Mouse (Mus musculus): ENCODE results near the gene Atp5e. TPM values are rescaled to one million over a fixed set of nuclear protein-coding genes. Genes with fewer than 3 reads are reported as not detected.

Gene Atp5e
- 100 to 1,000 TPM; 367 to 390 TPM for polyA plus RNA-seq (2017; shearing (Covaris generic))

GRCm38 (mm10) chr2:174463789-174464523, at the start of gene Atp5e:
TSS of gene Atp5e (minus strand) at chr2:174464105.

DNA sequence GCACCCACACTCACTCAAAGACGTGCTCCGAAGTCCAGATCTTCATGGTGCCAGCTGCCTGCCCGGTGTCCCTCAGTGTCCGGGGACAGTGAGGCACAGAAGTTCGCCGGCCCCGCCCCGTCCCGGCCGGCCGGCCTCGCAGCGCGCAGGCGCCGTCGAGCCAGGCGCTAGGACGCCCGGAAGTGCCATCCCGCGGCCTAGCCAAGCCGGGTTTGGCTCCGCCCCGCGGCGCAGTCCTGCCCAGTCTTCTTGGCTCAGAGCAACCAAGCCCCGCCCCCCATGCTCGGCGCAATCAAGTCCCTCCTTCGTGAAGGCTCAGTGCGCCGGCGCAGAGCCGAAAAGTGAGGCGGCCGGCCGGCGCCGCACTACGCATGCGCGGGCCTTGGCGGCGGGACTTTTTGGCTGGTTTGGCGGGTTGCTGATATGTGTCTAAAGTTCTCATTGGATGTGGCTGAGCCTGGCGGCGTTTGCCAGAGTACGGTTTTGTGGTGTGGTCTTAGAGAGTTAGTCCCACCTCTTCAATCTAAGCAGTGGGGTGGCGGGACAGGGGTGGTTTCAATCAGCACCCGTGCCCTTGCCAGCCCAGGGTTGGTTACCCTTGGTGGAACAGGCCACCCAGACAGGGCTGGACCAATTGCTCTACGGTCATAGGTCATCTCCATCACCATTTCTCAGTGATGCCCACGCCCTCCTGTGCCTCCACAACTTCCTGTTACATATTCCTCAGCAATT, 9.1 kb upstream of the Atp5e start, which contains the start of gene Prelid3b:
Prelid3b (minus strand) TSS at position 264 of the 732 bp plus-strand sequence.

GRCm38 (mm10) chr2:174450353-174450752, 13.6 kb downstream of the Atp5e start, which contains the start of gene Tubb1:
TSS of gene Tubb1 (plus strand) at chr2:174450695.

DNA sequence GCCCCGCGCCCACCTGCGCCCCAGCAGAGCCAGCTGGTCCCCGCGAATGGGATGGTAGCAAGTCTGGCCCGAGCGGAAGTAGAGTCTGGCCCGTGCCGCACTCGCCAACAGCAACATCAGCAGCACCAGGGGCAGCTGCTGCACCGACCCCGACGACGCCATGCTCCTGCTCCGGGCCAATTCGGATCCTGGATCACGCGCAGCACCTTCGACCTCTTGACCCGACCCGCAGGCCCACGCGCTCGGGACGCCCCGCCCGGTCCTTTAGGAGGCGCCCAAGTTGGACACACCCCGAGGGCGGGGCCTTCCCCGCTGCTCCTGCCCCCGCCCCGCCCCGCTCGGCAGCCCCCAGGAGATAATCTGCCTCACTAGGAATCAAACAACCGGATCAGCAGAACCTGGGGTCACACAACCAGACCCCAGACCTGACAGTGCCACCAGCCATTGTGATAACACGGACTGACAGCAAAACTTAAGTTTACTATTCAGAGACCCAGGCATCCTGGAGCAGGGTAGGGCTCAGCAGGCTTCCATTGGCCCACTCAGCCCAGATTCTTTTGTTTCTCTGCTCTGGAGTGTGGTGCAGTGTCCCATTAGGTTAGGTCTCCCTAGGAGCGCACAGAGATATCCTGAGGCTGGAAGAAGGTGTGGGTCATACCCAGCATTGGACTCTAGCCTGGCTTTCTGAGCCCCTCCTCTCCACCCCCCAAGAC, 25.0 kb downstream of the Atp5e start, which contains the start of gene Ctsz:
Ctsz (minus strand) TSS at position 303 of the 713 bp plus-strand sequence.

DNA sequence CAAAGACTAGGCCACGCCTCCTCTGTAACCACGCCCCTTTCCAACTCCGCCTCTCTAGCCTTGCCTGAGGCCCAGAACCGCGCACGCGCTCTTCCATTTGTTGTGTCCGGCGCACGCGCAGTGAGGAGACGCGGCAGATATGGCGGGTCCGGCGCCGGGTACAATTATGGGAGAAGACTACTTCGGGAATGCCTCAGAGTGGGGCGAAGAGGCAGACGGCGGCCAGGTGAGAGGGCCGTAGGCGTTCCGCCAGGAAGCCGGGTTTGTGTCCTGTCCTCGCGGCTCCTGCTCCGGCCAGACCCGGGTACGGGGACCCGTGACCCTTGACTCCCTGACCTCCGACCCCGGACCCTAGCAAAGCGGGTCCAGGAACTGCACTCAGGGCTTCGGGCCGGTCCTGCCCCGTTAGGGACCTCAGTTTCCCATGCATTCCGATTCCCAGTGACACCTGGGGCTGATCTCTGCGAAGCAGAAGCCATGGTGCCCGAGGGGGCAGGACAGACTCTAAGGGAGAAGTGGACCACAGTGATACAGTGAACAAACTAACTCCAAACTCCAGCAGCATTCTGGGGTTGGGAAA, 48.1 kb downstream of the Atp5e start, which contains the start of gene Nelfcd:
Nelfcd (plus strand) TSS at position 74 of the 580 bp plus-strand sequence.

Other genes with a start within 250 kb of the Atp5e start
- gene Gnas, start 179.8 kb downstream of the Atp5e start, polyA plus RNA-seq (2017; shearing (Covaris generic)), result 100 to 1,000 TPM; 724 to 791 TPM
- 1 to 10 TPM; 4.0 to 7.2 TPM for gene Gm20721, start 117.4 kb downstream of the Atp5e start, polyA plus RNA-seq (2017; shearing (Covaris generic))
- gene Nelfcd, start 48.3 kb downstream of the Atp5e start, polyA plus RNA-seq (2017; shearing (Covaris generic)), result 10 to 100 TPM; 64.7 to 75.5 TPM
- 100 to 1,000 TPM in 1 of 2 experiments, 10 to 100 TPM in 1; 70.3 to 108 TPM for gene Ctsz, start 25.1 kb downstream of the Atp5e start, polyA plus RNA-seq (2017; shearing (Covaris generic))
- gene Tubb1, start 13.4 kb downstream of the Atp5e start, polyA plus RNA-seq (2017; shearing (Covaris generic)), result not detected
- gene Prelid3b, start 9.0 kb upstream of the Atp5e start, polyA plus RNA-seq (2017; shearing (Covaris generic)), result 10 to 100 TPM; 77.1 to 77.7 TPM
- 10 to 100 TPM in 1 of 2 experiments, 1 to 10 TPM in 1; 8.3 to 15.1 TPM for gene Zfp831, start 179.4 kb upstream of the Atp5e start, polyA plus RNA-seq (2017; shearing (Covaris generic))